Mouse (Mus musculus) CD4-positive naive resting alpha-beta T cell, adult 57 days (primary cell): ENCODE measurements around the gene Syt14. TPM values are rescaled to one million over a fixed set of nuclear protein-coding genes. Genes with fewer than 3 reads are reported as not detected.

Source experiments
- total RNA-seq: library from RNA; stranded (reverse); gene quantifications from one replicate; pipeline ENCODE4 v1.2.4, GENCODE M21; 2023

The Syt14 gene
- 1.4 TPM for total RNA-seq

DNA sequence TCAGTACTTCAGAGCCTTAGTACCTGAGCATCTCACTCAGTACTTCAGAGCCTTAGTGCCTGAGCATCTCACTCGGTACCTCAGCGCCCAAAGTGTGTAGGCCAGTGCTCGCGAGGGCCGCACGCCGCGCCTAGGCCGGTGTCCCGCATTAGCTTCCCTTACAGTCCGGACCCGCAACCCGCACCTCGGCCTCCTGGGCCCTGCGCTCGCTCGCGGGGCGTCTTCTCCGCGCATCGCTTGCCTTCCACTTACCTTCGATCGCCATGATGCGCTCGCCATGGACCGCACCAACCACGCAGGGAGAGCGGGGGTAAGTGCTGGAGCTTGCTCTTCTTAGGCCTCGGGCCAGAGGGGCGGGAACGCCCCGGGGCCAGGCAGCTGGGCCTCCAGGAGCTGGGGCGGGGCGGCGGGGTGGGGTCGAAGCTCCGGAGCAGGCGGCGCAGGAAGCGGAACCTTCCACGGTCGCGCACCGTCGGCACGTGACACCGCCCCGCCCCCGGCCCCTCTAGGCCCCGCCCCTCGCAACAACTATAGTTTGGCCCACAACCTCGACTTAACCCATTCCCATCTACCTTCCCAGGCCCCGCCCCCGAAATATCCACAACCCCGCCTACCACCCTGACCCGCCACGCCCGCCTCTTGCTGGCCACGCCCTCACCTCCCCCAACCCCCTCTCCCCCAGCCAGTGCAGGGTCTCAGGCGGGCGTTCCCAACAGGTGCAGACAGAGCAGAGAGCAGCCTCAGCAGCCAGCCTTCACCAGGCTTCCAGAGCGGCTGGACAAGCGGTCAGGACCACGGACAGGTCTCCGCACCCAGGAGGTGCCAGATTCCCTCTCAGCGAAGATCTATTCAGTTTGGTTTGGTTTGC, at the start of gene Syt14:
Syt14 (minus strand) TSS at position 405 of the 868 bp plus-strand sequence.

DNA sequence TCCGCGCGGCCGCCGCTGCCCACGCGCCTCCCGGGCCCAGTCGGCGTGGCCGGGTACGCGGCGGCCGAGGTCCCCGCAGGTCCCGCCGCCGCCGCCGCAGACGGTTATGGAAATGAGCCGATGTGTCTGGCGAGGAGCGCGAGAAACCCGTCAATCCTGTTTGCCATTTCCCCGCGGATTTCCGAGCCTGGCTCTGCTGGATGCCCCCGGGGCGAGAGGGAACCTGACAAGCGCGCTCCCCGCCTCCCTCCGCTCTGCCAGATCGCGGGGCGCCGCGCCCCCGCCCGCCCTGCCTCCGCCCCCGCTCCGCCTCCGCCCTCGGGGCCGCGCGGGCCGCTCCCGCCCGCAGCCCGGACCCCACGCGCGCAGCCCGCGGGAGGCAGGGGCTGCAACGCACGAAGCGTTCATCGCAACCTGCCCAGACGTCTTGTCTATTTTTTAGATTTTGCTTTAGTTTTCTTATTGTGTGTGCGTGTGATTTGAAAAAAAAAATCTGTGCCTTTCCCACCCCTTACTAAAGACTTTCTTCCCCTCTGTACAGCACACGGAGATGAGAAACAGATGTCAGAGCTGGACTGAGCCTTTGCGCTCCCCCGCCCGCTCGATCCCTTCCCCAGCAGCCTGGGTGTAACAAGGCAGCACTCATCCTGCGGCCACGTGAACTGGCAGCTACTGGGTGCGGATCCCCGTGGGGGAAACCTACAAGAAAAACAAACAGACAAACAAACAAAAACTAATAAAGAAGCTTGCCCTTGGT, 179.9 kb downstream of the Syt14 start, which contains the start of gene Sertad4:
Sertad4 (minus strand) TSS at position 283 of the 757 bp plus-strand sequence.

Other genes starting within 250 kb of the Syt14 start
- 0.18 TPM for gene Sertad4, start 180.0 kb downstream of the Syt14 start, total RNA-seq
- 57.3 TPM for gene Diexf, start 94.5 kb upstream of the Syt14 start, total RNA-seq
- 18.8 TPM for gene Irf6, start 117.3 kb upstream of the Syt14 start, total RNA-seq
- gene A130010J15Rik, start 132.3 kb upstream of the Syt14 start, total RNA-seq = 2.3 TPM
- gene Traf3ip3, start 165.9 kb upstream of the Syt14 start, total RNA-seq = 509 TPM
- 15.8 TPM for gene Lamb3, start 171.9 kb upstream of the Syt14 start, total RNA-seq
- gene Hsd11b1, start 228.3 kb upstream of the Syt14 start, total RNA-seq = 42.4 TPM
- 1.9 TPM for gene G0s2, start 237.4 kb upstream of the Syt14 start, total RNA-seq